Mouse (Mus musculus) liver, embryonic 11.5 days (tissue): Measurements from ENCODE around the gene Mrpl49. TPM values are rescaled to one million over a fixed set of nuclear protein-coding genes. Genes with fewer than 3 reads are reported as not detected.

Source experiments
- ATAC-seq: fragments of 200-750 bp; cut with Nextera tagmentation; replicated peaks from 2 replicates; pipeline ENCODE4 v1.8.0; 2017; ENCODE audit warnings: moderate number of reproducible peaks, mild to moderate bottlenecking, moderate TSS enrichment, moderate library complexity; ENCODE audit not compliant: low FRiP score
- DNase-seq: peaks from one replicate; pipeline ENCODE4 v3.0.0-alpha.2; 2017; ENCODE audit warnings: low spot score
- H3K27ac ChIP-seq: fragments of 300-500 bp; sonication (generic); 2 replicates; pipeline ENCODE4 v1.5.1; 2014; ENCODE audit warnings: mild to moderate bottlenecking, low read depth, low read length, control low read depth
- H3K27me3 ChIP-seq: fragments of 300-500 bp; sonication (generic); replicated peaks from 2 replicates; pipeline ENCODE4 v1.6.1; 2014; ENCODE audit warnings: low read length, mixed read lengths; ENCODE audit not compliant: control insufficient read depth, insufficient read depth
- H3K36me3 ChIP-seq: fragments of 300-500 bp; sonication (generic); 2 replicates; pipeline ENCODE4 v1.6.1; 2014; ENCODE audit warnings: mild to moderate bottlenecking, low read length, moderate library complexity, mixed read lengths; ENCODE audit not compliant: control insufficient read depth, insufficient read depth
- H3K4me1 ChIP-seq: fragments of 300-500 bp; sonication (generic); replicated peaks from 2 replicates; pipeline ENCODE4 v1.6.1; 2014; ENCODE audit warnings: low read length, mixed read lengths; ENCODE audit not compliant: control insufficient read depth, insufficient read depth
- H3K4me2 ChIP-seq: fragments of 300-500 bp; sonication (generic); 2 replicates; pipeline ENCODE4 v1.6.1; 2014; ENCODE audit warnings: mild to moderate bottlenecking, control low read depth, moderate library complexity
- H3K4me3 ChIP-seq: fragments of 300-500 bp; sonication (generic); 2 replicates; pipeline ENCODE4 v1.5.1; 2014; ENCODE audit warnings: low read depth, low read length, control low read depth
- H3K9ac ChIP-seq: fragments of 300-500 bp; sonication (generic); 2 replicates; pipeline ENCODE4 v1.6.1; 2014; ENCODE audit warnings: low read depth, low read length, control low read depth
- H3K9me3 ChIP-seq: fragments of 300-500 bp; sonication (generic); 2 replicates; pipeline ENCODE4 v1.6.1; 2016; ENCODE audit warnings: low read length, inconsistent platforms, mixed read lengths; ENCODE audit not compliant: control insufficient read depth
- WGBS: fragments of 180-500 bp; shearing (Covaris S2); extraction: QIAGEN DNeasy Blood & Tissue Kit; methylation state at CpG from one replicate; pipeline ENCODE4 v1.1.7; 2014; 5-methylcytosine and 5-hydroxymethylcytosine counted together
- polyA plus RNA-seq: library from polyadenylated mRNA; unstranded; fragments of >200 nt; fragmentation: Nextera tagmentation; extraction: Ambion mirVana; gene quantifications from 2 replicates; pipeline ENCODE4 v1.2.1, GENCODE M21; 2014

Gene Mrpl49
- 84.5 and 93.9 TPM in 2 replicates for polyA plus RNA-seq

DNA sequence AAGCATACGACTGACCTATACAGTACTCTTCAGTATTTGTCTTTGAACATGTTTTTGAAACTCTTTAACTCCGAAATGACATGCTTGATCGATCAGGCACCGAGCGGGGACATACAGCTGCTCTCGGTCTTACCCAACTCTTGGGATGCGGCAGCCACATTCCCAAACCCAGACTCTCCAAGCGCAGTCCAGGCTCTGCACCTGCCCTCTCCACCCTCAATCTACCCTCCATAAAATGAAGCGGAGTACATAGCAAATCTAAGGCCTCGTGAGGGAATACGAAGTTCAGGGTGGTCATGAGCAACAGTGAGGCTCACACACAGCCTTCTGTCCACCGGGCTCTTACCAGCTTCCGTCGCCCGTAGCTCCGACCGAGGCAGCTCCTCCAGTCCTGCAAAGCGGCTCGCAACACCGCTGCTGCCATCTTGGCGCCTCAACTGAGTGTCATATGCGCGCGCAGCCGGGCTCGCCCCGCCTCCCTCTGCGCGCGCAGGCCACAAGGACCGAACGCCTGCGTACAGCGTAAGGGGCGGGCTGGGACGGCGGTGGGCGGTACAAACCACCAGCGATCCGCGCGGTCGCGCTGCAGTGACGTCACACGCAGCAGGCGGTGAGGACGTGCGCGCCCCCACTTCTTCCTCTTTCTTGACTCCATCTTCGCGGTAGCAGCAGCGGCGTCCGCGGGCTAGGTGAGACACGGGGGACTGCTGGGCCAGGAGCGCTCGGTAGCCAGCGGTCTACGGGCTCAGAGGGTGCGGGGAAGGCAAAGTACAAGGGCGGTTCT, at the start of gene Mrpl49, which contains the start of gene Fau:
Mrpl49 (minus strand) TSS at position 473 of the 784 bp plus-strand sequence.
Fau (plus strand) TSS at position 532 of the 784 bp plus-strand sequence.
- peak within 1 kb of the TSS; percentile 91 for H3K4me3 ChIP-seq
- no peaks in the 10 kb centered on the region for H3K27me3 ChIP-seq
- ATAC-seq (peak; percentile 80), DNase-seq (peak; percentile 97)
- peak within 1 kb of the TSS; percentile 97 for H3K9ac ChIP-seq
- peaks cover 19% of the 10 kb centered on the region for H3K4me1 ChIP-seq
- H3K9me3 ChIP-seq = no peaks in the 10 kb centered on the region
- peak within 1 kb of the TSS; percentile 85 for H3K27ac ChIP-seq
- under 1% methylated on average over 63 of the region's 63 CpGs for WGBS
- H3K4me2 ChIP-seq = peak within 1 kb of the TSS; percentile 85
- peaks cover 38% of the 10 kb centered on the region for H3K36me3 ChIP-seq

DNA sequence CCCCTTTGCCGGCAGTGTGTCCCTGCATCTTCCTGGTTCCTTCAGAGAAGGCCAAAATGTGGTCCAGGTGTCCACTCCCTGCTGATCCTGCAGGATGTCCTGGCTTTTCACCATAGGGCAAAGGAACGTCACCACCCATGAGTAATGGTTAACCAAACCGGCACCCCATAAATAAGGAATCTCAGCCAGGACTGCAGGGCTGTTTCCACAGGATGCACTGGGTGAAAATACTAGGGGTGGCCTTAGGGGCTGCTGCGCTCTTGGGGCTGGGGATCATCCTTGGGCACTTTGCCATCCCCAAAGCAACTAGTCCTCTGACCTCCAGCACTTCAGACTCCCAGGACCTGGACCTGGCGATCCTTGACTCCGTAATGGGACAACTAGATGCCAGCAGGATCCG, 48.0 kb upstream of the Mrpl49 start, which contains the start of gene Naaladl1:
Naaladl1 (plus strand) TSS at position 197 of the 400 bp plus-strand sequence.
- 0 out of 2 replicates have a peak within 1 kb of the TSS, but pooled peaks have one; percentile 23 for H3K9ac ChIP-seq

DNA sequence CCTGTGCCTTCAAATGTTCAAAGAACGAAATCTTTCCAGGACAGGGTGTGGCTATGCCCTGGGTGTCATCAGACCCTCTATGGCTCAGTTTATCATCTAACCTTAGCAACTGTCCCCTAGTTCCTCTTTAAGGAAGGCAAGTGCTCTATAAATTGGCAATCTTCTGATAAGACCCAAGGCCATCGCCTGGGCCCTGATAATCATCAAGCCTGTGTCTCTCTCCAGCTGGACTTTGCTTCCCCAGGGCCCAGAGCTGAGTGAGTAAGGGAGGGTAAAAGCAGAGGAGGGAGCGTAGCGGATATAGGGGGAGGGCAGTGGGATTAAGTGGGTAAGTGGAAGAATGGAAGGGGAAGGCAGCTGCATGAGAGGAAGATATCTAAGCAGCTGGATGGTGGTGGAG, 46.9 kb upstream of the Mrpl49 start:
- ATAC-seq (peak; percentile 29; the same call in 1 of the 2 replicates), DNase-seq (no peak)
- Histone ChIP-seq H3K9ac (no peak overlapping the region; the same call in 1 of the 2 replicates), H3K4me1 (peaks cover 19% of the 10 kb centered on the region), H3K27me3 (no peaks in the 10 kb centered on the region), H3K4me2 (peak overlapping the region; percentile 26; the same call in 1 of the 2 replicates), H3K9me3 (no peaks in the 10 kb centered on the region), H3K36me3 (0 out of 2 replicates have a peak, but pooled peaks cover 3% of the 10 kb centered on the region), H3K4me3 (no peak overlapping the region), H3K27ac (no peak overlapping the region; the same call in 1 of the 2 replicates)
- 37% methylated on average over 4 of the region's 4 CpGs for WGBS

More for the DNA sequence above, 48.0 kb upstream of the Mrpl49 start, which contains the start of gene Naaladl1:
- no peaks in the 10 kb centered on the region for H3K9me3 ChIP-seq
- H3K27ac ChIP-seq = no peak within 1 kb of the TSS; the same call in 1 of the 2 replicates
- H3K27me3 ChIP-seq = no peaks in the 10 kb centered on the region
- 83% methylated on average over 7 of the region's 7 CpGs for WGBS
- H3K36me3 ChIP-seq = no peaks in the 10 kb centered on the region
- peak within 1 kb of the TSS; percentile 26; the same call in 1 of the 2 replicates for H3K4me2 ChIP-seq
- no peak for ATAC-seq
- no peak for DNase-seq
- H3K4me1 ChIP-seq = peaks cover 18% of the 10 kb centered on the region
- H3K4me3 ChIP-seq = no peak within 1 kb of the TSS

DNA sequence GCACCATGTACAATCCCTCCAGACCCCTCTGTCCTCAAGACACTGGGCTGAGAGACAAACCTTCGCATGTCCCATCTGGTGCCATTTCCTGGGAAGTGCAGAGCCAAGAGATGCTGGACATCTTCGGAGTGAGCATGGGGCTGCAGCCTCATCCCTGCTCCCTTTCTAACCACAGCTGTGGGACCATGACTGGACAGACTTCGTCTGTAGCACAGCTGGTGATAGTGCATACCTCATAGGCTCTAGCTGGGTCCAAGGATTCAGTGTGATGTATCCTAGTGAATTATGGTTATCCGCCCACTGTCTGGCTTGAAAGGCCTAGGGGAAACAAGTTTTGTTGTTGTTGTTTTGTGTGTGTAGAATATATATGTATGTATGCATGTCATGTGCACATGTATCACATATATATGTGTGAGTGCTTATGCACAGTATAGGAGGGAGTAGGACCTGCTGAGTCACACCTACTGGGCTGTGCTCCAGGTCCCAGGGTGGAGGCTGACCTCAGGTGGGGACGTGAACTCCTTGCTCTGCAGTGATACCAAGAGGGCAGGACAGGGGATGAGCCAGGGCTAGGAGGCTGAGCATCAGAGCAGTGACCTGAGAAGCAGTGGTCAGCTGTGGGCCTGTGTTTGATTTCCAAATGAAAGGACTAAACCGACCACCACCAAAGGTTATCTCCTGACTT, 44.7 kb upstream of the Mrpl49 start:
- no peak overlapping the region for H3K27ac ChIP-seq

DNA sequence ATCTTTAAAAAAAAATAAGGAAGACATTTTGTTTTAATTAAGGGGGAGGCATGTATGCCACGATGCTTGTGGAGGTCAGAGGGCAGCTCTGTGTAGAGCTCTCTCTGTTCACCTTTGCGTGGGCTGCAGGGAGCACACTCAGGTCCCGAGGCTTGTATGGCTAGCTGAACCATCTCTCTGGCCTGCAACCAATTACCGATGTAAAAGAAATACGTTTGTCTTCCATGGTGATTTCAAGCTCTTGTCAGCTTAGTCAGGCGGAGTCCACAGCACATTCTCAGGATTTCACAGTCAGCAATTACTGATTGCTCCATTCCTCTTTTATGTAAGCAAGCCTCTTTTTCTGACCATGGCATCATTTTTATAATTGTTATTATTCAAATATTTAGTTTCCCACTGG, 43.6 kb upstream of the Mrpl49 start:
- H3K4me2 ChIP-seq = no peak overlapping the region
- no peak overlapping the region for H3K9ac ChIP-seq
- WGBS = 75% methylated on average over 6 of the region's 6 CpGs
- H3K36me3 ChIP-seq = 0 out of 2 replicates have a peak, but pooled peaks cover 3% of the 10 kb centered on the region
- H3K27ac ChIP-seq = no peak overlapping the region
- no peak overlapping the region for H3K4me3 ChIP-seq
- peaks cover 21% of the 10 kb centered on the region for H3K4me1 ChIP-seq
- ATAC-seq (no peak), DNase-seq (no peak)
- no peaks in the 10 kb centered on the region for H3K9me3 ChIP-seq
- no peaks in the 10 kb centered on the region for H3K27me3 ChIP-seq

More for the DNA sequence above, 44.7 kb upstream of the Mrpl49 start:
- peak; percentile 67 for ATAC-seq
- H3K4me2 ChIP-seq = no peak overlapping the region
- no peak overlapping the region for H3K4me3 ChIP-seq
- WGBS = 77% methylated on average over 6 of the region's 6 CpGs
- 0 out of 2 replicates have a peak, but pooled peaks cover 3% of the 10 kb centered on the region for H3K36me3 ChIP-seq
- H3K9me3 ChIP-seq = no peaks in the 10 kb centered on the region
- no peak overlapping the region for H3K9ac ChIP-seq
- DNase-seq = no peak
- no peaks in the 10 kb centered on the region for H3K27me3 ChIP-seq
- H3K4me1 ChIP-seq = peaks cover 21% of the 10 kb centered on the region

DNA sequence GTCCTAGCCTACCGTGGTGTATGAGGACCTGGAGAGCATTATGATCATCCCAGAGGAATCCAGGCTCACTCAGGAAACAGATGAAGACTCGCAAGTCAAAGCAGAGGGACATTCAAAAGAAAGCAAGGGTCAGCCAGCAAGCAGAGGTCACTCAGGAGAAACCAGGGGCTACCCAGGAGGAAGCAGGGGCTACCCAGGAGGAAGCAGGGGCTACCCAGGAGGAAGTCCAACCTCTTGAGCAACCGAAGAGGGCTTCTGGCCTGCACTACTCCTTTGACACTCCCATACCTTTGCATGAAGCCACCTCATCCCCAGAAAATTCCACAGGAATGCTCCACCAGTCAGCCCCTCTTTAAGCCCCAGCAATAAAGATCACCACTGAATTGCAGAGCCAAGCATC, 40.3 kb upstream of the Mrpl49 start:
- DNase-seq (no peak), ATAC-seq (no peak)
- no peaks in the 10 kb centered on the region for H3K27me3 ChIP-seq
- no peak overlapping the region for H3K4me3 ChIP-seq
- H3K9ac ChIP-seq = no peak overlapping the region
- H3K36me3 ChIP-seq = peaks cover 5% of the 10 kb centered on the region
- H3K9me3 ChIP-seq = no peaks in the 10 kb centered on the region
- H3K27ac ChIP-seq = no peak overlapping the region
- H3K4me2 ChIP-seq = no peak overlapping the region
- 82% methylated on average over 3 of the region's 3 CpGs for WGBS
- peaks cover 2% of the 10 kb centered on the region; the same call in 1 of the 2 replicates for H3K4me1 ChIP-seq

DNA sequence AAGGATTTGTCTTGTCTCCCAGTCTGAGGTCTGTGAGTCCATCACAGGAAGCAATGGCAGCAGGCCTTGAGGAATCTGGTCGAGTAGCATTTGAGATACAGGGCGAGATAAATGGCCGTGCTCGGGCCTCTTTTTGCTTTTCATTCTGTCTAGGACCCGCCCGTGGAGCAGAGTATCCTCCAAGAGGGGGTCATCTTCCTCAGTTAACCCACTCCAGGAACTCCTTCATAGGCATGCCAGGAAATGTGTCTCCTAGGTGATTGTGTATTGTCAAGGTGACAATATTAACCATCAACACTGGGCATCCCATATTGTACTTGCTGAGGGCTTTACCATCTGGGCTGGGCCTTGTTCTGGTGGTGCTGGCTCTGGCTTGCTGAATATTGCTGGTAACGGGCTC, 36.5 kb upstream of the Mrpl49 start, which contains the start of gene AC131692.1:
AC131692.1 (plus strand) TSS at position 301 of the 400 bp plus-strand sequence.
- no peaks in the 10 kb centered on the region for H3K4me1 ChIP-seq
- ATAC-seq (no peak), DNase-seq (no peak)
- 84% methylated on average over 7 of the region's 7 CpGs for WGBS
- H3K9me3 ChIP-seq = no peaks in the 10 kb centered on the region
- H3K27ac ChIP-seq = no peak within 1 kb of the TSS
- no peak within 1 kb of the TSS for H3K4me2 ChIP-seq
- no peaks in the 10 kb centered on the region for H3K27me3 ChIP-seq
- H3K36me3 ChIP-seq = peaks cover 21% of the 10 kb centered on the region
- H3K4me3 ChIP-seq = no peak within 1 kb of the TSS
- H3K9ac ChIP-seq = no peak within 1 kb of the TSS

DNA sequence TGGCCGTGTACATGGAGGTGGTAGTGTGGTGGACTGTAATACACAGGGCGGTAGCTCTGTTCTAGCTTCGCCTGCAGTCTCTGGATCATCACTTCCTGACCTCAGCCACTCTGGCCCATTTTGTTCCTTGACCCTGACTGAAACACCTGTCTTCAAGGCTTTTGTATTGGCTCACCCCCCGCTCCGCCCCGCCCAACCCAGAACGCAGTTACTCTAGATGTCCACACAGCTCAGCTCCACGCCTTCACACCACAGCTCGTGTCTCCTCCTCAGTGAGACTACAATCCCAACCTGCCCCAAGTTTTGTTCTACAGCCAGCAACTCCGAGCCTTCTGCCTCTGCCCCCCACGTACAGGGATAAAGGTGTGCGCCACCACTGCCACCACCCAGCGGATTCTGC, 31.3 kb upstream of the Mrpl49 start:
- 87% methylated on average over 13 of the region's 13 CpGs for WGBS
- Histone ChIP-seq H3K4me1 (peaks cover 7% of the 10 kb centered on the region), H3K9ac (no peak overlapping the region), H3K36me3 (peaks cover 28% of the 10 kb centered on the region), H3K27me3 (no peaks in the 10 kb centered on the region), H3K27ac (no peak overlapping the region), H3K4me3 (no peak overlapping the region), H3K4me2 (no peak overlapping the region), H3K9me3 (no peaks in the 10 kb centered on the region)
- no peak for ATAC-seq
- no peak for DNase-seq
